In the genomic region with DNA sequence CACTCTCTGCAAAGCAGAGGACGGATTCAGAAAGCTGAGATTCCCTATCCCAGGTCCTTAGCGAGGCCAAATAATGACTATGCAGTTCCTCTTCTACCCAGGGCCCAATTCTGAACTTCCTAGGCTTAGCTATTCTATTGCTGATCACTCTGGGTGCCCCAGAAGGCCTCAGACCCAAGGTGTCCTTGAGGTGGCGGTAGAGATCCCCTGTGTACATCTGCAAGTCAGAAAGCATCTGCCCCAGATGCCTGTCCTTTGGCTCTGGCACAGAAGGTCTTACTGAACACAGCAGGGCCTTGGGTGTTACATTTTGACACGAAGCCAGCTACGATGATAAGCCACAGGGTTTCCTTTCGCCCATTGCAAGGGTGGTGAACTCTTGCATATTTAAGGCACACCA, we compare ENCODE assay signal across 8 mouse cellular contexts. TPM values are rescaled to one million over a fixed set of nuclear protein-coding genes. Genes with fewer than 3 reads are reported as not detected.
DNase-seq lines count a peak whose midpoint lies in the region; ATAC-seq and TF ChIP-seq lines count a peak whose summit lies in the region.

No protein-coding gene starts in this region.

- DNase-seq in adrenal gland, adult 2 months: peak; percentile 58
- no peak for DNase-seq in adrenal gland, adult 18-20 months (ENCODE audit: low spot score in 2 of 2)
- DNase-seq in ovary, adult 18-20 months (ENCODE audit: low spot score): peak; percentile 68
- no peak for DNase-seq in ovary, postnatal 10 days (ENCODE audit: low spot score)
- DNase-seq in liver, postnatal 0 days: peak; percentile 54
- peak; percentile 82 for DNase-seq in thymus, postnatal 14 days
- no peak for DNase-seq in layer of hippocampus, adult 9-10 months (ENCODE audit: low spot score)
- DNase-seq in hindbrain, embryonic 11.5 days (ENCODE audit: low spot score): no peak

- WGBS in liver, postnatal 0 days (ENCODE audit: insufficient replicate concordance): 31% methylated on average over 6 of the region's 6 CpGs
- WGBS in hindbrain, embryonic 11.5 days: 46% methylated on average over 6 of the region's 6 CpGs

- peak; percentile 70 for TF ChIP-seq CTCF in liver, postnatal 0 days (IDR thresholded peaks at IDR 0.05; ENCODE audit: low read depth)

- no peaks in the 10 kb centered on the region for H3K36me3 ChIP-seq in liver, postnatal 0 days (replicated peaks; ENCODE audit: insufficient read depth, low read length)
- H3K36me3 ChIP-seq in hindbrain, embryonic 11.5 days (ENCODE audit: control insufficient read depth, insufficient read depth, low read length): no peaks in the 10 kb centered on the region

- peak; percentile 33; the same call in 1 of the 2 replicates for ATAC-seq in liver, postnatal 0 days
- ATAC-seq in hindbrain, embryonic 11.5 days (ENCODE audit: low FRiP score): no peak

- no peak overlapping the region for H3K27ac ChIP-seq in liver, postnatal 0 days (ENCODE audit: low read depth)
- no peak overlapping the region for H3K27ac ChIP-seq in hindbrain, embryonic 11.5 days (ENCODE audit: low read depth, low read length)

- peaks cover 14% of the 10 kb centered on the region for H3K4me1 ChIP-seq in liver, postnatal 0 days (ENCODE audit: insufficient read depth)
- no peaks in the 10 kb centered on the region for H3K4me1 ChIP-seq in hindbrain, embryonic 11.5 days (replicated peaks; ENCODE audit: control insufficient read depth, insufficient read depth, low read length)

- H3K4me3 ChIP-seq in liver, postnatal 0 days (ENCODE audit: low read depth, low read length): no peak overlapping the region
- H3K4me3 ChIP-seq in hindbrain, embryonic 11.5 days (ENCODE audit: low read depth, low read length): no peak overlapping the region

- H3K9me3 ChIP-seq in liver, postnatal 0 days (ENCODE audit: low read length): no peaks in the 10 kb centered on the region
- H3K9me3 ChIP-seq in hindbrain, embryonic 11.5 days (ENCODE audit: control insufficient read depth, low read length): no peaks in the 10 kb centered on the region

- no peak overlapping the region for H3K4me2 ChIP-seq in liver, postnatal 0 days (ENCODE audit: low read depth, low read length)
- H3K4me2 ChIP-seq in hindbrain, embryonic 11.5 days (replicated peaks; ENCODE audit: low read depth, low read length): no peak overlapping the region

- peaks cover 17% of the 10 kb centered on the region; the same call in 1 of the 2 replicates for H3K27me3 ChIP-seq in liver, postnatal 0 days (ENCODE audit: insufficient read depth, low read length)
- H3K27me3 ChIP-seq in hindbrain, embryonic 11.5 days (ENCODE audit: control insufficient read depth, insufficient read depth, low read length): peaks cover 10% of the 10 kb centered on the region; the same call in 1 of the 2 replicates

- H3K9ac ChIP-seq in liver, postnatal 0 days (replicated peaks): no peak overlapping the region
- no peak overlapping the region for H3K9ac ChIP-seq in hindbrain, embryonic 11.5 days (ENCODE audit: low read depth, low read length)

- no peak for TF ChIP-seq EP300 in liver, postnatal 0 days (IDR thresholded peaks at IDR 0.05; ENCODE audit: low read depth)

RNA-seq across cellular contexts. Expression of a gene that starts 3.1 kb away (rescaled TPM):
- total RNA-seq in adrenal gland, adult 2 months (2021): under 1 TPM; 0.58 to 0.76 TPM
- 0.19 and 0.83 TPM in 2 replicates for polyA plus RNA-seq in adrenal gland, adult 2 months (2012; rRNA removed)
- total RNA-seq in adrenal gland, adult 18-20 months (2021): under 1 TPM; 0.32 to 0.73 TPM
- polyA plus RNA-seq in liver, postnatal 0 days (2015; fragmentation: Nextera tagmentation; extraction: Ambion mirVana): not detected in 2 replicates
- not detected in 2 replicates for polyA plus RNA-seq in hindbrain, embryonic 11.5 days (2014; fragmentation: Nextera tagmentation; extraction: Ambion mirVana)

RNA-seq across cellular contexts. Expression of a gene that starts 14.3 kb away (rescaled TPM):
- 10 to 100 TPM; 24.1 to 46.1 TPM for total RNA-seq in adrenal gland, adult 2 months (2021)
- 80.7 and 88.7 TPM in 2 replicates for polyA plus RNA-seq in adrenal gland, adult 2 months (2012; rRNA removed)
- total RNA-seq in adrenal gland, adult 18-20 months (2021): 10 to 100 TPM; 30.3 to 34.3 TPM
- 33.3 and 43.4 TPM in 2 replicates for polyA plus RNA-seq in liver, postnatal 0 days (2015; fragmentation: Nextera tagmentation; extraction: Ambion mirVana)
- 81.2 and 88.5 TPM in 2 replicates for polyA plus RNA-seq in hindbrain, embryonic 11.5 days (2014; fragmentation: Nextera tagmentation; extraction: Ambion mirVana)

RNA-seq across cellular contexts. Expression of a gene that starts 38.9 kb away (rescaled TPM):
- total RNA-seq in adrenal gland, adult 2 months (2021): 10 to 100 TPM; 19.6 to 21.3 TPM
- 3.2 and 4.7 TPM in 2 replicates for polyA plus RNA-seq in adrenal gland, adult 2 months (2012; rRNA removed)
- 10 to 100 TPM; 21.5 to 22.9 TPM for total RNA-seq in adrenal gland, adult 18-20 months (2021)
- polyA plus RNA-seq in liver, postnatal 0 days (2015; fragmentation: Nextera tagmentation; extraction: Ambion mirVana): 11.5 and 11.8 TPM in 2 replicates
- polyA plus RNA-seq in hindbrain, embryonic 11.5 days (2014; fragmentation: Nextera tagmentation; extraction: Ambion mirVana): 33.8 and 34.7 TPM in 2 replicates

RNA-seq across cellular contexts. Expression of a gene that starts 45.0 kb away (rescaled TPM):
- 10 to 100 TPM in 1 of 2 experiments, 1 to 10 TPM in 1; 2.0 to 11.3 TPM for total RNA-seq in adrenal gland, adult 2 months (2021)
- polyA plus RNA-seq in adrenal gland, adult 2 months (2012; rRNA removed): 34.2 and 35.6 TPM in 2 replicates
- 1 to 10 TPM; 3.3 to 5.7 TPM for total RNA-seq in adrenal gland, adult 18-20 months (2021)
- 1.6 and 2.2 TPM in 2 replicates for polyA plus RNA-seq in liver, postnatal 0 days (2015; fragmentation: Nextera tagmentation; extraction: Ambion mirVana)
- 0.39 and 0.90 TPM in 2 replicates for polyA plus RNA-seq in hindbrain, embryonic 11.5 days (2014; fragmentation: Nextera tagmentation; extraction: Ambion mirVana)

RNA-seq across cellular contexts. Expression of a gene that starts 52.3 kb away (rescaled TPM):
- total RNA-seq in adrenal gland, adult 2 months (2021): 10 to 100 TPM; 52.8 to 66.0 TPM
- 135 and 238 TPM in 2 replicates for polyA plus RNA-seq in adrenal gland, adult 2 months (2012; rRNA removed)
- 10 to 100 TPM; 44.7 to 77.9 TPM for total RNA-seq in adrenal gland, adult 18-20 months (2021)
- polyA plus RNA-seq in liver, postnatal 0 days (2015; fragmentation: Nextera tagmentation; extraction: Ambion mirVana): 6.3 and 7.4 TPM in 2 replicates
- 3.0 and 3.4 TPM in 2 replicates for polyA plus RNA-seq in hindbrain, embryonic 11.5 days (2014; fragmentation: Nextera tagmentation; extraction: Ambion mirVana)

Comparison
In these comparisons a context has a peak if more than half of its experiments do, and no peak if none do; other contexts are left out.
1. DNase-seq: peak in adrenal gland, adult 2 months (single experiment), ovary, adult 18-20 months (single experiment), liver, postnatal 0 days (single experiment) and thymus, postnatal 14 days (single experiment); none in adrenal gland, adult 18-20 months (0 of 2), ovary, postnatal 10 days (single experiment), layer of hippocampus, adult 9-10 months (single experiment) and hindbrain, embryonic 11.5 days (single experiment).